Mouse (Mus musculus) liver, postnatal 0 days (tissue): ENCODE measurements at regions not wholly inside any gene's neighbourhood (a gene's known extent, or its start where the extent isn't known, plus 50 kb on each side); places are given as distances from the start of the nearest gene placed in this dataset.

Source experiments
- CTCF ChIP-seq: sonication (generic); IDR thresholded peaks from 2 replicates; pipeline ENCODE4 v1.5.1; 2016; ENCODE audit warnings: antibody characterized with exemption, low read depth
- EP300 ChIP-seq: IDR thresholded peaks from 2 replicates; pipeline ENCODE4 v1.6.1; 2016; ENCODE audit warnings: antibody characterized with exemption, low read depth, mild to moderate bottlenecking

GRCm38 (mm10) chr1:91618527-91619135, 78.3 kb downstream of the Asb1 start:
- no peak for TF ChIP-seq EP300
- TF ChIP-seq CTCF, result no peak
